Mouse (Mus musculus): ENCODE measurements around the gene Ell2. TPM values are rescaled to one million over a fixed set of nuclear protein-coding genes. Genes with fewer than 3 reads are reported as not detected.

Ell2 gene
- polyA plus RNA-seq, 1 experiment from 2014 or later, result 5.9 TPM

DNA sequence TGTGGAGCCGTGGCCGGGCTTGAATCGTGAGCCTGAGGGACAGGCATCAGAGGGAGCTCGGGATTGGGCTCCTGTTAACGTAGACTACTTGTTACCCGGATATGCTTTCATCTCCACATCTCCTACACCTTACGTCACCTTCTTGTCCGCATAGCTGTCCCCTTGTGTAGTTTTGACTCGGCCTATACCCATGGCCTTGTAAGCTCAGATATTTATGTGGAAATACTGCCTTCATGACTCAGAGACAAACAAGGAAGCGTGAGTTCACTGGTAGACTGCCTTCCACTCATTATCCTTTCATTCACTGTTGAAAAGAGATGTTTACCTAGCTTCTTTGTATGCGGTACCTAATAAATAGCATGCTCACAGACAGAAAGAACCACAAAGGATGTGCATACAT lies 79.7 kb downstream of the Ell2 start:
- Histone ChIP-seq H3K27ac (ENCODE audit: low read depth, low read length) (no peak overlapping the region), H3K4me2 (ENCODE audit: low read depth) (no peak overlapping the region), H3K4me3 (ENCODE audit: low read depth, low read length) (no peak overlapping the region), H3K9ac (ENCODE audit: low read length) (no peak overlapping the region), H3K27me3 (ENCODE audit: control insufficient read depth, insufficient read depth, low read length) (no peaks in the 10 kb centered on the region), H3K9me3 (ENCODE audit: control insufficient read depth, low read length) (no peaks in the 10 kb centered on the region), H3K4me1 (ENCODE audit: control insufficient read depth, insufficient read depth, low read length) (no peaks in the 10 kb centered on the region), H3K36me3 (ENCODE audit: control insufficient read depth, insufficient read depth, low read length) (no peaks in the 10 kb centered on the region)
- no peak for ATAC-seq (ENCODE audit: insufficient read depth, low FRiP score, low TSS enrichment)
- no peak for DNase-seq (ENCODE audit: low spot score)
- 95% methylated on average over 11 of the region's 11 CpGs for WGBS

DNA sequence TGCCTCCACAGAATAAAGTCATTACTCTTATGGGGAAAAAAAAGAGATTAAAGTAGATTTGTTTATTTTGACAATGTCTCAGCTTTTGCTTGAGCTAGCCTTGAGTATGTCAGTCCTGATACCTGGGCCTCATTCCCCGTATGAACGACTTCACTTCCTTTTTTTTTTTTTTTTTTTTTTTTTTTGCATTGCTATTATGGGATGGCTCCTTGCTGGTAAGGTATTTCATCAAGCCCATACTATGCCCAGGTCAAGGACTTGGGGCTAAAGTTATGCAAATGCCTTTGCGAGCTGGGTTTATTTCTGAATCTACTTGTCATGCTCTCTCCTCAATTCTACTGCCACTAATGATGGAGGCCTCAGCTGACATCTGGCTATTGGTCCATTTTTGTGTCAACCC lies 80.8 kb downstream of the Ell2 start:
- H3K4me2 ChIP-seq (ENCODE audit: low read depth), result no peak overlapping the region
- no peaks in the 10 kb centered on the region for H3K36me3 ChIP-seq (ENCODE audit: control insufficient read depth, insufficient read depth, low read length)
- no peaks in the 10 kb centered on the region for H3K9me3 ChIP-seq (ENCODE audit: control insufficient read depth, low read length)
- WGBS, result 91% methylated on average over 3 of the region's 3 CpGs
- no peaks in the 10 kb centered on the region for H3K4me1 ChIP-seq (ENCODE audit: control insufficient read depth, insufficient read depth, low read length)
- H3K27ac ChIP-seq (ENCODE audit: low read depth, low read length), result no peak overlapping the region
- H3K4me3 ChIP-seq (ENCODE audit: low read depth, low read length), result no peak overlapping the region
- H3K27me3 ChIP-seq (ENCODE audit: control insufficient read depth, insufficient read depth, low read length), result no peaks in the 10 kb centered on the region
- DNase-seq (ENCODE audit: low spot score), result no peak
- no peak overlapping the region for H3K9ac ChIP-seq (ENCODE audit: low read length)
- no peak for ATAC-seq (ENCODE audit: insufficient read depth, low FRiP score, low TSS enrichment)

DNA sequence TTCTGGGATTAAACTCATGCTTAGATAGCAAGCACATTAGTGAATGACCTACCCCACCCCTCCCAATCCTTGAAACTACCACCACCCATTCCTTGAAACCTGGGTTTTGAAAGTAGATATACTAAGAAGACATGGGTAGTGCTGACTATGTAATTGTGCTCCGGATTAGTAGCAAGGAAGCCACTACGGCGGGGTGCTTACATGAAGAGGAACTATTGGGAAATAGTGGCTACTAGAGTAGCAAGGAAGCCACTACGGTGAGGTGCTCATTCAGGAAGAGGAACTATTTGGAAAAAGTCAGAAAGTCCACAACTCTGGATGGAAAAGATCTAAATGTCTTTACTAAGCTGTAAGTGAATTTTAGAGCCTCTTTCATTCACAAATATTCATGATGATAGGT lies 81.6 kb downstream of the Ell2 start:
- H3K9me3 ChIP-seq (ENCODE audit: control insufficient read depth, low read length), result no peaks in the 10 kb centered on the region
- H3K4me3 ChIP-seq (ENCODE audit: low read depth, low read length), result no peak overlapping the region
- no peak overlapping the region for H3K9ac ChIP-seq (ENCODE audit: low read length)
- H3K4me2 ChIP-seq (ENCODE audit: low read depth), result no peak overlapping the region
- DNase-seq (ENCODE audit: low spot score), result no peak
- no peaks in the 10 kb centered on the region for H3K4me1 ChIP-seq (ENCODE audit: control insufficient read depth, insufficient read depth, low read length)
- no peak for ATAC-seq (ENCODE audit: insufficient read depth, low FRiP score, low TSS enrichment)
- WGBS, result 96% methylated on average over 4 of the region's 4 CpGs
- H3K36me3 ChIP-seq (ENCODE audit: control insufficient read depth, insufficient read depth, low read length), result no peaks in the 10 kb centered on the region
- H3K27ac ChIP-seq (ENCODE audit: low read depth, low read length), result no peak overlapping the region
- H3K27me3 ChIP-seq (ENCODE audit: control insufficient read depth, insufficient read depth, low read length), result no peaks in the 10 kb centered on the region

DNA sequence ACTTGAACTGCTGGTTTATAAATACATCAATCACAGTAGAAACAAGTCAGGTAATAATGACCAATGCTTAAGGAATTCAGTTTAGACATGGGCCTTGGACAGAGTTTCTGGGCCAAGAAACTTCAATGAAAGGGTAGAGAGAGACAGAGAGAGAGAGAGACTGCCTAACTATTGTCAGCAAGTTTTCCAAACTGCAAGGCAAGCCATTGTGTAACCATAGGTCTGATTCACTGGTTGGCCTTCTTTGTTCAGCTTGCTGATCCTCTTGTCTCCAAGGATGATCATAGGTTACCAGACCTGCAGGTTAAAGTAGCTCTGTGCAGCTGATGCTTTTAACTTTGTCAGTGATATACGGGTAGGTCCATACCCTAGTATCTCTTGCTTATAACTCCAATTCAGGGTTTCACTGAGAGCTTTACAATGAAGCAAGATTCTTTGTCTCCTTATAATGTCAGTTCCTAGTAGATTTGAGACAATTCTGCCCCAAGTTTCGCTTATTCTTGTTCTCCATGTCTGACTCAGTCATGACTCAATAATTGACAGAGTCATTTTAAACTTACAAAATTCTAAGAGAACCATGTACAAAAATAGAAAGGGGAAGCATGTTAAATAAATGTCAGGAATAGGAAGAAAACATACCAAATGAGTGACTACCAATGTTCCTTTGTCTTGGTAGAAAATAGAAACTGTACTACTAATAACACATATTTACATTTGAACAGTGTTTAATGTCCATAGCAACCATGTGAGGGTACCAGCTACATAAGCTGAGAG lies 82.7 kb downstream of the Ell2 start:
- no peak for ATAC-seq (ENCODE audit: insufficient read depth, low FRiP score, low TSS enrichment)
- Histone ChIP-seq H3K27me3 (ENCODE audit: control insufficient read depth, insufficient read depth, low read length) (no peaks in the 10 kb centered on the region), H3K4me1 (ENCODE audit: control insufficient read depth, insufficient read depth, low read length) (no peaks in the 10 kb centered on the region), H3K4me2 (ENCODE audit: low read depth) (no peak overlapping the region), H3K36me3 (ENCODE audit: control insufficient read depth, insufficient read depth, low read length) (no peaks in the 10 kb centered on the region), H3K9me3 (ENCODE audit: control insufficient read depth, low read length) (no peaks in the 10 kb centered on the region), H3K4me3 (ENCODE audit: low read depth, low read length) (no peak overlapping the region), H3K27ac (ENCODE audit: low read depth, low read length) (no peak overlapping the region), H3K9ac (ENCODE audit: low read length) (no peak overlapping the region)
- WGBS, result 91% methylated on average over 2 of the region's 2 CpGs
- DNase-seq (ENCODE audit: low spot score), result no peak

DNA sequence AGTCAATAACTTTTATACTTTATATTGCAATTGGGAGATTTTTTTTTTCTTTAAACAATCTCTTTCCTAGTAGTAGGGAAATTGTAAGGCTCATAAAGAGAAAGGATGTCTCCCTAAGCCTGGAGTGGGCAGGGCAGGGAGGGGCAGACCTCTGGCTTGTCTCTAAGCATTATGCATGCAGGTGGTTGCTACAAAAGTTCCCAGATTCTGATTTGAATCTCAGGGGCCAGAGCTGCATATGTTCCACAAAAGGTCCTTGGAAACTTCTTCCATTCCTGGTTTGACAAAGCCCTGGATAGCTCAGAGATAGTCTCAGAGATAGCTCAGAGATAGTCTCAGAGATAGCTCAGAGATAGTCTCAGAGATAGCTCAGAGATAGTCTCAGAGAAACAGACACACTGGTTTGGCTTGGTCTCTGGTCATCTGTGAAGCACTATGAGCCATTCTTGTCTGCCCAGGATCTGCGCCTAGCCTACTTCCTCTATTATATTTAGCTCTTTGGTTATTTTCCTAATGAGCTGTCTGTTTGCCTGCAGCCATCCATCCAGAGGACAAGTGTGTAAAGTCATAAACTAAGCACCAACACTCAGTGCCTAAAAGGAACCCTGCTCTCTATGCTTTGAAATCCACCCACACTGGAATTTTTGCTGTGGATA lies 84.1 kb downstream of the Ell2 start:
- no peaks in the 10 kb centered on the region for H3K27me3 ChIP-seq (ENCODE audit: control insufficient read depth, insufficient read depth, low read length)
- H3K9ac ChIP-seq (ENCODE audit: low read length), result no peak overlapping the region
- DNase-seq (ENCODE audit: low spot score) (no peak), ATAC-seq (ENCODE audit: insufficient read depth, low FRiP score, low TSS enrichment) (no peak)
- 67% methylated on average over 1 of the region's 1 CpGs for WGBS
- H3K27ac ChIP-seq (ENCODE audit: low read depth, low read length), result no peak overlapping the region
- H3K9me3 ChIP-seq (ENCODE audit: control insufficient read depth, low read length), result no peaks in the 10 kb centered on the region
- no peaks in the 10 kb centered on the region for H3K4me1 ChIP-seq (ENCODE audit: control insufficient read depth, insufficient read depth, low read length)
- no peak overlapping the region for H3K4me3 ChIP-seq (ENCODE audit: low read depth, low read length)
- no peak overlapping the region for H3K4me2 ChIP-seq (ENCODE audit: low read depth)
- no peaks in the 10 kb centered on the region for H3K36me3 ChIP-seq (ENCODE audit: control insufficient read depth, insufficient read depth, low read length)

DNA sequence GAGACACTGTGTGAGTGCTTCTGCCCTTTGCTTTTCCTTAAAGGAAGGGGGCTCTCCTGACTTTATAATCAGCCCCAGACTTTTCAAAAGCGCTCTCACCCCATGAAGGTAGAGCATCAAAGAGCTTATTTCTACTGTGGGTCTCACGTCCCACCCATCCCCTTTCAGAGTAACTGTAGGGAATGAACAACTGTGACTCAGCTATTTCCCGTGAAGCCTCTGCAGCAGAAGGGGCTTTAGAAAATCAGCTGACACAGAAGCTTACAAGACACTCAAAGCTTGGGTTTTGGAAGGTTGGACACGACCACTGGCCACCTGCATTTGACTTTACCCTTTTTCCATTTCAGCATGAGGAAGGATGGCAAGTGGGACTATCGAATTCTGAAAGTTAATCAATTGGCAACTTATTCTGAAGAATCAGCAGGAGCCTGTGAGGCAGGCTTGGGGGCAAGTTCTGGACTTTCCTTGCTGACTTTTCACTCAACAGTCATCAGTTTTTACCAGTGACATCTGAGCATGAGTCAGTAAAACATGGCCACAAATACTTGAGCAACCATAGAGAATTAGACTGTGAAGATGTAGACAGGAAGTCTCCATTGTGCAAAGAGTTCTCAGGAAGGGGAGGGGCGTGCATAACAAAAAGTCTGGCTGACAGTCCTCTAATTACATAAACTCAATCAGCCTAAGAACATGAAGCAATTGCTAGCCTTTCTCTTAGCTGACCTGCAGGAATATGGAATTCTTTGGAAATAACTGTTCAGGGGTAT lies 87.5 kb downstream of the Ell2 start:
- H3K4me1 ChIP-seq (ENCODE audit: control insufficient read depth, insufficient read depth, low read length), result no peaks in the 10 kb centered on the region
- no peaks in the 10 kb centered on the region for H3K36me3 ChIP-seq (ENCODE audit: control insufficient read depth, insufficient read depth, low read length)

DNA sequence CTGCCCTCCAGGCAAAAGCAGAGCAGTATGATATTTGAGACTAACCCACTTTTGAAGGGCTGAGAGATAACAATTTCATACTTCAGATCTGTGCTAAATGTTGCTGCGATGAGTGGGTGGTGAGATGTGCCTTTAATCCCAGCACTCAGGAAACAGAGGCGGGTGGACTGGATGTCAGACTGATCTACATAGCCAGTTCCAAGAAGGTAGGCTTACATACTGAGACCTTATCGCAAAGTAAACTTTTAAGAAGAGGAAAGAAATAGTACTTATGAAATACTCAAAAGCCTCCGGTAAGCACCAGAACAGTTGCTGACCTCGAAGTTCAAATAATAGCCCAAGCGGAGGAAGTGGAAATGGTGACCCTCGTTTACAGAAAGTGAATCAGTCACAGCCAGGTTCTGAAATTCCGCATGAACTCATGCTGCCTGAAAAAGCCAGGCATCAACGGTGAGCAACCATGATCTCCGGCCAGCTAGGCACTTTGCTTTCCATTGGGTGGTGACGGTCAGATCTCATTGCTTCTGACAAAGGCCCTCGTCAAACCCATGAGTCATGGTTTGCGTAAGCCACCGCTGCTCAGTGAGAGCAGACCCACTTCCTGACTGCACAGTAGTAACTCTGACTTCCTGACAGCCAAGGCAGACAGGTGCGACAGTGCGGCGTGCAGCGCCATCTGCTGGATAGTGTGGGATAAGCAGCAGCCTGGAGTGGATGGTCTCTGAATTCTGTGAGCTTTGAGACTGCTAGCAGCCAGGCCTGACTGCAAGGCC lies 91.0 kb downstream of the Ell2 start:
- WGBS, result 38% methylated on average over 18 of the region's 18 CpGs
- no peak overlapping the region for H3K9ac ChIP-seq (ENCODE audit: low read length)
- H3K9me3 ChIP-seq (ENCODE audit: control insufficient read depth, low read length), result no peaks in the 10 kb centered on the region
- DNase-seq (ENCODE audit: low spot score) (peak; percentile 87), ATAC-seq (ENCODE audit: insufficient read depth, low FRiP score, low TSS enrichment) (peak; percentile 93)
- 0 out of 2 replicates have a peak overlapping the region, but pooled peaks have one; percentile 19 for H3K4me2 ChIP-seq (ENCODE audit: low read depth)
- no peak overlapping the region for H3K4me3 ChIP-seq (ENCODE audit: low read depth, low read length)
- no peaks in the 10 kb centered on the region for H3K4me1 ChIP-seq (ENCODE audit: control insufficient read depth, insufficient read depth, low read length)
- no peaks in the 10 kb centered on the region for H3K36me3 ChIP-seq (ENCODE audit: control insufficient read depth, insufficient read depth, low read length)
- no peak overlapping the region for H3K27ac ChIP-seq (ENCODE audit: low read depth, low read length)
- no peaks in the 10 kb centered on the region for H3K27me3 ChIP-seq (ENCODE audit: control insufficient read depth, insufficient read depth, low read length)

More for the DNA sequence above, 87.5 kb downstream of the Ell2 start:
- no peak overlapping the region for H3K9ac ChIP-seq (ENCODE audit: low read length)
- 61% methylated on average over 6 of the region's 6 CpGs for WGBS
- no peak overlapping the region for H3K4me2 ChIP-seq (ENCODE audit: low read depth)
- DNase-seq (ENCODE audit: low spot score) (no peak), ATAC-seq (ENCODE audit: insufficient read depth, low FRiP score, low TSS enrichment) (no peak)
- no peak overlapping the region for H3K27ac ChIP-seq (ENCODE audit: low read depth, low read length)
- H3K27me3 ChIP-seq (ENCODE audit: control insufficient read depth, insufficient read depth, low read length), result no peaks in the 10 kb centered on the region
- H3K4me3 ChIP-seq (ENCODE audit: low read depth, low read length), result no peak overlapping the region
- no peaks in the 10 kb centered on the region for H3K9me3 ChIP-seq (ENCODE audit: control insufficient read depth, low read length)

DNA sequence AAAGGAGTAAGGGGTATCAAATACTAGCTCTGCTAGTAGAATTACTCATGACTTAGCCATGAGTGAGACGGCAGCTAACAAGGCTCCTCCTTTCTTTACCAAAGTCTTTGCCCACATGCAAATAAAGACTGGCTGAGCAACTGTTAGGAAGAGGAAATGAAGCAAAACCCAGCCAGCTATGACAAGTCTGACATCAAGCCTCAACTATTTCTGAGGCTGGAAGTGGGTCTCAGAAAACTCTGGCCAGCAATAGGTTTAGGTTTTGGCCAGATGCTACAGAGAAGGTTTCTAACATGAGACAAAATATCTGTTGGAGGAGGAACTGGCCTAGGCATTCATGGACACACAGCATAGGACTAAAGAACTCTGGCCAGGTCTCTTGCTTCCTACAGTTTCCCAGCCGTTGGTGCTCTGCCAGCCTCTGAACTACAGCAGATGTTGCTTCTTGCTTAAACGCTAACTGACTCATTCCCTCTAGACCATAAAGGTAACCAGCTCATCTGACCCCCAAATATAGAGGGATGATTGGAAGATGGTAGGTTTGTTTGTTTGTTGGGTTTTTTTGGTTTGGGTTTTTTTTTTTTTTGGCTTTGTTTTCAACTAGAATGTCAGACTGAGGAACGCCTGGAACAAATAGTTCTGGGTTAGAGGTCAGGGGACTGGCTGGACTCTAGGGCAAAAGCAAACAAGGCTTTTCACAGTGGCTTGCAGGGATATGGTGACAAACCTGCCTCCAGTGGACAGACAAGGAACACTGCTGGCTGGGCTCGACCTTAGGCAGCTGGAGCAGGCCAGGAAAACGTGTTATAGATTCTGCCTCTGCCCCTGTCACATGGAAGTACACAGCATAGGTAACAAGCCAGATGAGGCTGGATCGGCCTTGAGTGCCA lies 92.1 kb downstream of the Ell2 start:
- H3K4me2 ChIP-seq (ENCODE audit: low read depth), result no peak overlapping the region
- no peak for DNase-seq (ENCODE audit: low spot score)
- ATAC-seq (ENCODE audit: insufficient read depth, low FRiP score, low TSS enrichment), result no peak
- H3K9me3 ChIP-seq (ENCODE audit: control insufficient read depth, low read length), result no peaks in the 10 kb centered on the region
- no peak overlapping the region for H3K9ac ChIP-seq (ENCODE audit: low read length)
- H3K36me3 ChIP-seq (ENCODE audit: control insufficient read depth, insufficient read depth, low read length), result no peaks in the 10 kb centered on the region
- H3K4me1 ChIP-seq (ENCODE audit: control insufficient read depth, insufficient read depth, low read length), result no peaks in the 10 kb centered on the region
- WGBS, result 78% methylated on average over 7 of the region's 7 CpGs
- H3K4me3 ChIP-seq (ENCODE audit: low read depth, low read length), result no peak overlapping the region
- no peaks in the 10 kb centered on the region for H3K27me3 ChIP-seq (ENCODE audit: control insufficient read depth, insufficient read depth, low read length)
- H3K27ac ChIP-seq (ENCODE audit: low read depth, low read length), result no peak overlapping the region
